ENCODE assay signal across 7 mouse cellular contexts in genomic region chr2:118747301-118747960, GRCm38 (mm10). TPM values are rescaled to one million over a fixed set of nuclear protein-coding genes. Genes with fewer than 3 reads are reported as not detected.
A peak's percentile ranks its signal among the peaks of the same experiment; 100 is the strongest.
DNase-seq lines count a peak whose midpoint lies in the region; ATAC-seq and TF ChIP-seq lines count a peak whose summit lies in the region.

No protein-coding gene starts in this region.

- peak overlapping the region; percentile 99 for H3K4me2 ChIP-seq in embryonic facial prominence, embryonic 14.5 days (ENCODE audit: low read depth, low read length)
- peak overlapping the region; percentile 91 for H3K4me2 ChIP-seq in hindbrain, postnatal 0 days (ENCODE audit: low read depth, low read length)
- H3K4me2 ChIP-seq in lung, embryonic 14.5 days = peak overlapping the region; percentile 91

- no peak overlapping the region for H3K9ac ChIP-seq in embryonic facial prominence, embryonic 14.5 days (ENCODE audit: low read depth, low read length)
- H3K9ac ChIP-seq in hindbrain, postnatal 0 days (replicated peaks; ENCODE audit: low read length) = peak overlapping the region; percentile 73; the same call in 1 of the 2 replicates
- no peak overlapping the region for H3K9ac ChIP-seq in lung, embryonic 14.5 days

- H3K4me3 ChIP-seq in embryonic facial prominence, embryonic 14.5 days (ENCODE audit: low read depth, low read length) = peak overlapping the region; percentile 81
- peak overlapping the region; percentile 77 for H3K4me3 ChIP-seq in hindbrain, postnatal 0 days (ENCODE audit: low read length)
- H3K4me3 ChIP-seq in lung, embryonic 14.5 days (ENCODE audit: low read depth, low read length) = peak overlapping the region; percentile 76

- no peaks in the 10 kb centered on the region for H3K9me3 ChIP-seq in embryonic facial prominence, embryonic 14.5 days (ENCODE audit: control insufficient read depth, low read length)
- no peaks in the 10 kb centered on the region for H3K9me3 ChIP-seq in hindbrain, postnatal 0 days (ENCODE audit: low read length)
- no peaks in the 10 kb centered on the region for H3K9me3 ChIP-seq in lung, embryonic 14.5 days (ENCODE audit: low read depth, low read length)

- DNase-seq in urinary bladder, postnatal 25 days (ENCODE audit: low spot score) = peak; percentile 2
- no peak for DNase-seq in urinary bladder, postnatal 10 days (ENCODE audit: low spot score)
- DNase-seq in embryonic facial prominence, embryonic 14.5 days (ENCODE audit: low spot score) = peak; percentile 62
- peak; percentile 57 for DNase-seq in hindbrain, postnatal 0 days (ENCODE audit: low spot score)
- DNase-seq in lung, embryonic 14.5 days = peak; percentile 85
- peak; percentile 58 for DNase-seq in testis, postnatal 10 days (ENCODE audit: low spot score)

- no peak for TF ChIP-seq CTCF in hindbrain, postnatal 0 days (IDR thresholded peaks at IDR 0.05; ENCODE audit: low read depth)
- no peak for TF ChIP-seq CTCF in lung, embryonic 14.5 days (IDR thresholded peaks at IDR 0.05; ENCODE audit: low read depth)

- peaks cover 5% of the 10 kb centered on the region; the same call in 1 of the 2 replicates for H3K36me3 ChIP-seq in embryonic facial prominence, embryonic 14.5 days (ENCODE audit: control insufficient read depth, insufficient read depth, low read length)
- no peaks in the 10 kb centered on the region for H3K36me3 ChIP-seq in hindbrain, postnatal 0 days (ENCODE audit: insufficient read depth, low read length)
- H3K36me3 ChIP-seq in lung, embryonic 14.5 days (ENCODE audit: insufficient read depth) = 0 out of 2 replicates have a peak, but pooled peaks cover 6% of the 10 kb centered on the region

- WGBS in embryonic facial prominence, embryonic 14.5 days = 19% methylated on average over 10 of the region's 10 CpGs
- 28% methylated on average over 10 of the region's 10 CpGs for WGBS in hindbrain, postnatal 0 days
- 23% methylated on average over 10 of the region's 10 CpGs for WGBS in lung, embryonic 14.5 days

- H3K27me3 ChIP-seq in embryonic facial prominence, embryonic 14.5 days (replicated peaks; ENCODE audit: control insufficient read depth, insufficient read depth, low read length) = peaks cover 11% of the 10 kb centered on the region
- H3K27me3 ChIP-seq in hindbrain, postnatal 0 days (ENCODE audit: insufficient read depth, low read length) = no peaks in the 10 kb centered on the region
- H3K27me3 ChIP-seq in lung, embryonic 14.5 days (ENCODE audit: insufficient read depth, low read length) = peaks cover 9% of the 10 kb centered on the region

- no peak overlapping the region for H3K27ac ChIP-seq in embryonic facial prominence, embryonic 14.5 days (replicated peaks; ENCODE audit: low read depth, low read length)
- H3K27ac ChIP-seq in hindbrain, postnatal 0 days = no peak overlapping the region
- no peak overlapping the region for H3K27ac ChIP-seq in lung, embryonic 14.5 days (ENCODE audit: low read depth)

- H3K4me1 ChIP-seq in embryonic facial prominence, embryonic 14.5 days (ENCODE audit: control insufficient read depth, insufficient read depth, low read length) = peaks cover 31% of the 10 kb centered on the region
- H3K4me1 ChIP-seq in hindbrain, postnatal 0 days (ENCODE audit: insufficient read depth, low read length) = peaks cover 19% of the 10 kb centered on the region
- H3K4me1 ChIP-seq in lung, embryonic 14.5 days (ENCODE audit: insufficient read depth) = peaks cover 14% of the 10 kb centered on the region

- no peak for ATAC-seq in embryonic facial prominence, embryonic 14.5 days (ENCODE audit: low read depth)
- no peak for ATAC-seq in hindbrain, postnatal 0 days
- ATAC-seq in lung, embryonic 14.5 days (ENCODE audit: insufficient read depth) = no peak
- no peak for ATAC-seq in granulocyte monocyte progenitor cell, adult 5-6 weeks (replicated peaks; ENCODE audit: poor library complexity, severe bottlenecking)

RNA-seq across cellular contexts. Expression of gene Inafm2, which starts 1.9 kb away (rescaled TPM):
- polyA plus RNA-seq in embryonic facial prominence, embryonic 14.5 days (2014; fragmentation: Nextera tagmentation; extraction: Ambion mirVana) = 19.1 and 20.7 TPM in 2 replicates
- 19.8 and 21.1 TPM in 2 replicates for total RNA-seq in hindbrain, postnatal 0 days (2014; rRNA removed)
- polyA plus RNA-seq in hindbrain, postnatal 0 days (2015; fragmentation: Nextera tagmentation; extraction: Ambion mirVana) = 18.9 TPM in 2 replicates
- 24.3 and 25.0 TPM in 2 replicates for polyA plus RNA-seq in lung, embryonic 14.5 days (2014; fragmentation: Nextera tagmentation; extraction: Ambion mirVana)
- 27.9 and 30.3 TPM in 2 replicates for total RNA-seq in granulocyte monocyte progenitor cell, adult 5-6 weeks (2014; fragmentation: Nextera tagmentation)
- total RNA-seq in granulocyte monocyte progenitor cell, adult 5-6 weeks (2017) = 15.0 and 24.8 TPM in 2 replicates

RNA-seq across cellular contexts. Expression of gene Ccdc9b, which starts 15.0 kb away (rescaled TPM):
- 0.96 and 1.0 TPM in 2 replicates for polyA plus RNA-seq in embryonic facial prominence, embryonic 14.5 days (2014; fragmentation: Nextera tagmentation; extraction: Ambion mirVana)
- total RNA-seq in hindbrain, postnatal 0 days (2014; rRNA removed) = 1.4 and 3.9 TPM in 2 replicates
- polyA plus RNA-seq in hindbrain, postnatal 0 days (2015; fragmentation: Nextera tagmentation; extraction: Ambion mirVana) = 0.70 and 0.84 TPM in 2 replicates
- polyA plus RNA-seq in lung, embryonic 14.5 days (2014; fragmentation: Nextera tagmentation; extraction: Ambion mirVana) = 0.50 and 0.55 TPM in 2 replicates
- 0.92 and 2.3 TPM in 2 replicates for total RNA-seq in granulocyte monocyte progenitor cell, adult 5-6 weeks (2014; fragmentation: Nextera tagmentation)
- 0.26 and 0.82 TPM in 2 replicates for total RNA-seq in granulocyte monocyte progenitor cell, adult 5-6 weeks (2017)

RNA-seq across cellular contexts. Expression of gene Plcb2, which starts 19.2 kb away (rescaled TPM):
- 0.85 and 1.2 TPM in 2 replicates for polyA plus RNA-seq in embryonic facial prominence, embryonic 14.5 days (2014; fragmentation: Nextera tagmentation; extraction: Ambion mirVana)
- 1.7 and 4.5 TPM in 2 replicates for total RNA-seq in hindbrain, postnatal 0 days (2014; rRNA removed)
- 0.61 and 0.69 TPM in 2 replicates for polyA plus RNA-seq in hindbrain, postnatal 0 days (2015; fragmentation: Nextera tagmentation; extraction: Ambion mirVana)
- polyA plus RNA-seq in lung, embryonic 14.5 days (2014; fragmentation: Nextera tagmentation; extraction: Ambion mirVana) = 1.3 and 1.5 TPM in 2 replicates
- total RNA-seq in granulocyte monocyte progenitor cell, adult 5-6 weeks (2014; fragmentation: Nextera tagmentation) = 99.1 and 108 TPM in 2 replicates
- 54.3 and 70.7 TPM in 2 replicates for total RNA-seq in granulocyte monocyte progenitor cell, adult 5-6 weeks (2017)

RNA-seq across cellular contexts. Expression of gene Phgr1, which starts 25.1 kb away (rescaled TPM):
- 0.35 TPM in 1 of 2 replicates, not detected in the other for polyA plus RNA-seq in embryonic facial prominence, embryonic 14.5 days (2014; fragmentation: Nextera tagmentation; extraction: Ambion mirVana)
- not detected in 2 replicates for total RNA-seq in hindbrain, postnatal 0 days (2014; rRNA removed)
- polyA plus RNA-seq in hindbrain, postnatal 0 days (2015; fragmentation: Nextera tagmentation; extraction: Ambion mirVana) = not detected in 2 replicates
- not detected in 2 replicates for polyA plus RNA-seq in lung, embryonic 14.5 days (2014; fragmentation: Nextera tagmentation; extraction: Ambion mirVana)
- total RNA-seq in granulocyte monocyte progenitor cell, adult 5-6 weeks (2014; fragmentation: Nextera tagmentation) = not detected in 2 replicates
- not detected in 2 replicates for total RNA-seq in granulocyte monocyte progenitor cell, adult 5-6 weeks (2017)

RNA-seq across cellular contexts. Expression of gene Disp2, which starts 32.1 kb away (rescaled TPM):
- polyA plus RNA-seq in embryonic facial prominence, embryonic 14.5 days (2014; fragmentation: Nextera tagmentation; extraction: Ambion mirVana) = 1.4 and 2.3 TPM in 2 replicates
- total RNA-seq in hindbrain, postnatal 0 days (2014; rRNA removed) = 175 and 188 TPM in 2 replicates
- 56.4 and 70.4 TPM in 2 replicates for polyA plus RNA-seq in hindbrain, postnatal 0 days (2015; fragmentation: Nextera tagmentation; extraction: Ambion mirVana)
- polyA plus RNA-seq in lung, embryonic 14.5 days (2014; fragmentation: Nextera tagmentation; extraction: Ambion mirVana) = 0.59 and 0.64 TPM in 2 replicates
- not detected in 2 replicates for total RNA-seq in granulocyte monocyte progenitor cell, adult 5-6 weeks (2014; fragmentation: Nextera tagmentation)
- total RNA-seq in granulocyte monocyte progenitor cell, adult 5-6 weeks (2017) = not detected in 2 replicates
